Mouse (Mus musculus) B cell, adult 2 months (primary cell): Measurements from ENCODE around the gene Cacng5.

Experiments used
- DNase-seq, 2 experiments: peaks; one replicate each; pipeline ENCODE4 v3.0.0; 2022

Gene Cacng5

DNA sequence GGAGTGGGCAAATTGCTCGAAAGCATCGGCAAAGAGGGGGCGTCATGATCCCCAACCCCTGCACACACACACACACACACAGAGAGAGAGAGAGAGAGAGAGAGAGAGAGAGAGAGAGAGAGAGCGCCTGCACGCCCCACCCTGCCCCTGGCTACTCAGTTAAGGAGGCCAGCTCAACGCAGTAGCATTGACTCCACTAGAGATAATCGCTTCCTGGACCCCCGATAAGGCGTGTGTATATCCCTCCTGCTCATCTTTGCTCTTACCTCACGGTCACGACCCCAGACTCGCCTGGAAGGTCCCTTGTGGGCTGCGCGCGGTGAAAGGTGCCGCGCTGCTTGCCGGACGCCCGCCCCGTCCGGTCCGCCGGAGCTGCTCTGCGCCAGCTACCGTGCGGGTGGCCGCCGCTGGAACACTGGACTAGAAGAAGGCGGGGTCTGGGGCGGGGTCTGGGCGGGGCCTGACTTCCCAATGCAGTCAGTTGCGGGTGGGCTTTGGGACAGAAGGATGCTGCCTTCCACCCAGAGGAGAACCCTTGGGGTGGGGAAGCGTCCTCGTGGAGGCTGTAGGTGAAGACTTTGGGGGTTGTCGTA, at the start of gene Cacng5:
Cacng5 (minus strand) TSS at position 422 of the 593 bp plus-strand sequence.
- DNase-seq: no peak

DNA sequence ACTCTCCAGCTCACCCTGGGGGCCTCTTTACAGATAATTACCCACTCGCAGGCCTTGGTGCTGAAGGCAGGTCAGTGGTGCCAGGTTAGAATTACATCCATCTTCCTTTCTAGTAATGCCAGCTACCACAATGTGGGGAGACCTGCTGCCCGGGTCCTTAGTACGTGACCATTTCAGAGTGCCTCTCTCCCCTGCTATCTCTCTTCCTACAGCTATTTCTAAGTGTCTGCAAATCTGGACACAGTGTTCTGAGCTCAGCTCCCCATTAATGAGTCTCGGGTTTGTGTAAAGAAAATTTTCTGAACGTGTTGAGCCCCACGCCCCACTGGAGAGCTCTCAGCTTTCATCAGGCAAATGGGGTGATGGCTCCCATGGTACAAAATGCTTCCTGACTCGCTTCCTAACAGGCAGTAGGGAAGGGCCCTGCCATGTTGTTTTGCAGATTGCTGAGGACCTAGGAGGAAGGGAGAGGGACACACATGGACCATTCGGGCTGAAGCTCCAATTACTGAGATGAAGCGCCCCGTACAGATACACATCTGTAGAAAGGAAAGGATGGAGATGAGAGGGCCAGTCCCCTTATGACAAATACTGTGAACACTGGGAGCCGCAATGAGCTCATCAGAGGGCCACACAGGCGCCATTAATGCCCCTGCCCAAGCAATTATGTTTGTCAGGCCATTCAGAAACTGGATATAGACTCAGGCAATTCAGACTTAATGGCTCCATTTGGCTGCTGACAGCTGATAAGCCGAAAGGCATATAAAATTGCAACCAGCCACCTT, 42.9 kb upstream of the Cacng5 start:
- DNase-seq: no peak

DNA sequence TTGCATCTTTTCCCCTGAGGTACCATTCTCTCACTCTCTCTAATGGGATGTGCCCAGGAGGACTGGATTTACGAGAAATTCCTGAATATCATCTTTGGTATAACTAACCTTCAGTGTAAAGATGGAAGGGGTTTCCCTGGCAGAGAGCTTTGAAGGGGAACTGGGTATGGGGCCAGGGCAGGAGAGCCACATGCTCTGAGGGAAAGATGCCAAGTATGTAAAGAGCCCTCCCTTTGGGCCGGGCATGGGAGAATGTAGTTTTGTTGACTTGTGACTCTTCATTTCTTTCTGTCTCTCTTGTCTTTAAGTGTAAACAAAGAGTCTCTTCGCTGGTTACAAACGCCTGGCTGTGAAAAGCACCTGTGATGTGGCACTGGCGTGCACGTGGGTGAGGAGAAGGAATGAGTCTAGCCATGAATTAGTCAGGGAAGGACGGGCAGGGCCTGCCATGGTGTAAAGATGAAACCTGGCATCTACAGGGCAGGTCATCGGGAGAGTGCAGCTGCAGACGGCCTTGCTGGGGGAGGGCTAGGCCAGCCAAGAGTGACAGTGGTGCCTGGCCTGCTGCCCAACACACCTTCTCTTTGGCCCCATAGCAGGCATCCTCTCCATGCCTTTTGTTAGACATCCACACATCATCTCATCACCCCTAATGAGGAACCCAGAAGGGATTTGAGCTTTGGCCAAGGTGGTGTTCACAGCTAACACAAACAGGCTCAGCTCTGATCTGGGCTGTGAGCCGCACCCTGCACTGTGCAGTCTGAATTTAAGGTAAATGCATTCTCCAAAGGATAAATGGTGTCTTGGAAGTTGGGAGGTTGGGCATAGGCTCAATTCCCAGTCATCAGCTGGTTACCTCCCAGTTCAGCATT, 40.6 kb upstream of the Cacng5 start:
- no peak for DNase-seq

DNA sequence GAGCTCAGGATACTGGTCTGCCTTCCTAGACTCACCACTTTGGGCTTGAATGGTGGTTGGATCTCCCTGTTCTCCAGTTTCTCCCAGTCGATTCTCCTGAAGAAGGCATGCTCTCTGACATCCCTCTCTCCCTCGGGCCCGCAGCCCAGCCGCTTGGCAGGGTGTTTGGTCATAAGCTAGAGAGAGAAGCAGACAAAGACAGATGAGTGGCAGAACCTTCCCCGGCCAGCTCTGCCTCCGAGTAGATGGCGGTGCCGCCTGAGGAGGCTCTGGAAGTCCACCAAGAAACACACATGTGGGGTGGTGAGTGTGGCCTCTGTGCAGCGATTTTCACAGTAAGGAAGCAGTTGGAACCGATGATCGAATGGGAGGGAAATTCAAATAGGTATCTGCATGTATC, 36.6 kb upstream of the Cacng5 start:
- no peak for DNase-seq

DNA sequence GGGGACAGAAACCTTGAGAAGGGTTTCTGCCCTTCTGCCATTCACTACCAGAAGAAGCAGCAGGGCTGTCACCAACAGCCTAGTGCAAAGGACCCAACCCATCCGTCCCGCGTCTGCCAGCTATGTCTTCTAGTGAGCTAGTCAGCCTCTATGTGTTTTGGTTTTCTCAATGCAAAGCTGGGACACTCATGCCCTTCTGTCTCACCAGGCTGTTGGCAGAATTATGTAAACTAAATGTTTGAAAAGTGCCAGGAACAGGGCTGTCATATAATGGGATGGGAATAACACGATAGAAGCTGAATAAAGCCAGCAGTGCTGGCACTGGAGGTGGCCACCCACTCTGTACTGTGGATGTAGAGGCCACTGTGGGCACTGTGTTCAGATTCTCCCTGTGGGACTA, 35.8 kb upstream of the Cacng5 start:
- no peak for DNase-seq

DNA sequence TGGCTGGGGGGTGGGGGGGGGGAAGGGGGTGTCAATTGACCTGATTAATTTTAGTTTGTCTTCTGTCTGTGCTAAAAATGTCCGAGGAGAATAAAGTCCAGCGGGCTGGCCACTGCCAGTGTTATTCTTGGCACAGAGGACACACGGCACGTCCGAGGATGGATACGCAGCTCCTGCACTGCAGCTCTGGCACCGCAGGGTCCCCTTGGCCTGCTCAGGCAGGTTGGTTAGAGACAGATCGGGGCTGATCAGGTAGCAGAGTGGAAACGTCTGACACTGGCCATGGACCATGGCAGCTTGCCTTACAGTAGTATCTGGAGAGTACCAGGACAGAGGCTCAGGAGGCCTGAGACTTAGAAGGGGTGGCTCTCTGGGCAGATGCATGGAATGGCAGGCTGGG, 35.4 kb upstream of the Cacng5 start:
- DNase-seq: no peak

DNA sequence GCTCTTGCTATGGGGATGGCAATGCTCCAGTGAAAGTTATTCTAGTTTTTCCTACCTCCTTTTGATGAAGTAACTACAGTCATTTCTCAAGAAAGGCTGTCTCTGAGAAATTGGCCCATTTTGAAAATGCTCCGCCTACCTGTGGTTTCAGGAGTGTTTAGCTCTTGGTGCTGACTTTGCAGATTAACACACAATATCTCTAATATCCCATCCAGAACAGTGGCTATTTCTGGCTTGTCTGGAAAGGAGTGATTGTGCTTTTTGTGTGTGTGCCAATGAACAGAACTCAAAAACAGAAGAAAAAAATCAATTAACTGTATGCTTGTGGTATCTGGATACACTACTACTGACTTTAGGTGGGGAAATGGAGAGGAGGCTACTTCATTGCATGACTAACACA, 33.1 kb upstream of the Cacng5 start:
- no peak for DNase-seq

DNA sequence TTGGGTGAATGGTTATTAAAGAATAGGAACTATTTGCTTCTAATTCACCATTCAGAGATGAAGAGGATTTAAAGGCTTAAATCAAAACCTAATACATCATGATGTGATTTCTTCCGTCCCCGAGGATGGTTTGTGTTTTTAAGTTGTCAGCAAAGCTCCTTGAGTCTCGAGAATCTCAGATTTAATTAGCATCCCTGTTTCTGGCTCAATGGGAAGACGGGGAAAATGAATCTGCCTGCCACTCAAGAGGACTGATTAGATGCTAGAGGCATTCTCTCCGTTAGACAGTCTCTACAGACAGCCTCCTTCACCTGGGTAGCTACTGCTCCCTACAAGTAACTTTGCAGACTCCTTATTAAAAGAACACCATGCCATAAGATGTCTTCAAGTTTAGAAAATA, 32.0 kb upstream of the Cacng5 start:
- no peak for DNase-seq

DNA sequence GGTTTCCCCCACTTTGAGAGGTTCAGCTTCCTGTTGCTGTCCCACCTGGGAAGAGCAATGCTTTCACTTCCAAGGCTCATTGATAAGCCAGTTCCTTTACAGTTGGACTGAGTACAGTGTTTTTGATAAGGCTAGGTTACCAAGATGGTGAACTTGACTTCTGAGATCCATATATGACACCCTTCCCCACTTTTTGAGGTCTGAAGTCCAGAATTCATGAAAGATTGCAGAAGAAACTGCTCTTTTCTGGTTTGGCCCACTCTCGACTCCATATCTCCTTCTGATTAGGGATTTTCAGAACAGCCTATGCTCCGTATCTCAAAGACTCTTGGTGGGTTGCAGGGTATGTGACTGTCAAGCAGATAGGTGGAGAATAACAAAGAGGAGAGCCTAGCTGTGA, 22.1 kb upstream of the Cacng5 start:
- no peak for DNase-seq

DNA sequence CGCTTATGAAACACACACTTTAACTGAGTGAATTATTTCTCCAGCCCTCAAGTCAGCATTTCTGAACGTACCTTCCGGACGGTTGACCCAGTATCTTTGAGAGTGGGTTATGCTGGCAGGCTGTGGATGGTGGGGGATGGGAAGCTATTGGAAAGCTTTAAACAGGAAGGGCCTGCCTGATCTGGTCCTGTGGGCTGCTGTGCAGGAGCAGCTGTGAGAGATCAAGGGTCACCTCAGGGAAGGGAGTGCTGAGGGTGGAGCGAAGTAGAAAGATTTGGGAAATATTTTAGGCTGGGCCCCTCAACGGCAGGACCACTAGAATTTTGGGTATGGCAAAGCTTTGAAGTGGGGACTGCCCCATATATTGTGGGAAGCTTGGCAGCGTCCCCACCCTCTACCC, 16.9 kb upstream of the Cacng5 start:
- no peak for DNase-seq

DNA sequence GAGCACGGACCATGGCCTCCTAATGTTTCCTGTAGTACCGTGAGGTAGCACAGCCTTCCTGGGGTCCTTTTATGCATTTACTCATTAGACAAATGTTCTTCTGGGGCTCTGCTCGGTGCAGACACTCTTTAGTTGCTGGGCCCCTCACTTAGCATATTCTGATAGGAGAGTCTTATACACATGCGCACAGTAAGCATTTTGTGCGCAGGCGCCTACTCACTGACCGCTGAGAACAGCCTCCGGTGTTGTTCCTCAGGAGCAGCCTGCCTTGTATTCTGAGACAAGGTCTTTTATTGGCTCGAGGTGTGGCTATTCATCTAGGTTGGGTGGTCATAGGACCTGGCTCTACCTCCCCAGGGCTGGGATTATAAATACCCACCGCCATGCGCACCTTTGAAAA, 16.4 kb upstream of the Cacng5 start:
- no peak for DNase-seq

DNA sequence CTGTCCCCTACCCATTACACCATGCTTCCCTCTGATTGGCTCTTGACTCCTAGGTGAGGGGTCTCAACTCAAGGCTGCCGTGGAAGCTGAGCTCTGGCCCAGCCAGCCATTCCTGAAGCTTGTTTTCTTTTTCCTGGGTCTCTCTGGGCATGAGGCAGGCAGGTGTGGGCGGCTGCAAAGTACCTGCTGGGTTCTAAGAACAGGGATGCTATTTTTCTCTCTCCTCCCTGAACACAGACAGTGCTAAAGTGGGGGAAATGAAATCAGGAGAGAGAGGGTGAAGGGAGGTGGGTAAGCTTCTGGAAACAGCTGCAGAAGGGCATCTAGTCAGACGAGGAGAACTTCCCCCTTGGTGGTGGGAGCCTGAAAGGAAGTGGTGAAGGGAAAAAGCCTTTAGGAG, 14.9 kb upstream of the Cacng5 start:
- DNase-seq: no peak

DNA sequence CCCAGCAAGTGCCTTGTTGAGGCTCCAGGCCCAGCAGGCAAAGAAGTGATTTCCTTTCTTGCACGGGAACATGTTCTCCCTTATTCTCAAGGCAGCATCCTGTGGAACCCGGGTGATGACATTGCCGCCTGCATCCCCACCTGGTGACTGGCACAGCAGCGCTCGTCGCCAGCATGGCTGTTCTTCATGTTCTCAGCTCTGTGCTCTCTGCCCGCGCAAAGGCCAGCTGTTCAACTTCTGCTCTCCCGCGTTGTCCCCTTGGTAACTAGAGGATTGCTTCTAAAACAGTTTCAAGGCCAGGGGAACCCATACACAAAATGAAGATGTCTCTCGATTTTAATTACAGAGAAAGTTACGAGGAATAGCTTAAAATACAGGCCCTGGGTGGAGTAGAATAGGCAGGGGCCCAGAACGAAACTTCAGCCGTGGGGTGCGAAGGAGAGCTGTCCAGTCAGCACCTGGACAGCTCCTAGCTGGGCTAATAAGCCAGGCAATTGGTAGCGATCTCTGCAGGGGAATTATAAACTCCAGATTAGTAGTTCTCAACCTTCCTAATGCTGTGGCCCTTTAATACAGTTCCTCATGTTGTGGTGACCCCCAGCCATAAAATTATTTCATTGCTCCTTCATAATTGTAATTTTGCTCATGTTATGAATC, 5.1 kb upstream of the Cacng5 start:
- DNase-seq: no peak

DNA sequence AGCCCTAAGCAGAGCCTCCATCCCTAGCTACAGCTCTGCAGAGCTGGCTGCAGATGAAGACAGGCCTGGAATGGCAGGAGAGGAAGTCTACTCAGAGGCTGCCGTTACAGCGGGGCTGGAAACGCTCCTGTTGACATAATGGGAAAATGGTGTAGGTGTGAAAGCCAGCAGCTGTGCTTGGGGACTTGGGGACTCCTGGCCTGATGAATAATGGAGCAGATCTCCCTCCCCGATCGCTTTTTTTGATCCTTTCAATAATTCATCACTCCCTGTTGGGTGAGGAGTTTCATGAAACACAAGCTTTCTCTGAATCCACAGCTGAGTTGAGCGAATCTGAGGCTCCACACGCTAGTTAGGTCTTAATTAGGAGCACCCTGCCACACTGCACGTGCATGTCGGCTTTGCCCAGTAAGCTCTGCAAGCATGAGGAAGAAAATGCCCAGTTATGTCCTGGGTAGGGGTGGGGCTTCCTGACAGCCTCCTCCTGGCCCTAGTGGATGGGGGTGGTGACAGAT, 2.9 kb upstream of the Cacng5 start:
- no peak for DNase-seq

DNA sequence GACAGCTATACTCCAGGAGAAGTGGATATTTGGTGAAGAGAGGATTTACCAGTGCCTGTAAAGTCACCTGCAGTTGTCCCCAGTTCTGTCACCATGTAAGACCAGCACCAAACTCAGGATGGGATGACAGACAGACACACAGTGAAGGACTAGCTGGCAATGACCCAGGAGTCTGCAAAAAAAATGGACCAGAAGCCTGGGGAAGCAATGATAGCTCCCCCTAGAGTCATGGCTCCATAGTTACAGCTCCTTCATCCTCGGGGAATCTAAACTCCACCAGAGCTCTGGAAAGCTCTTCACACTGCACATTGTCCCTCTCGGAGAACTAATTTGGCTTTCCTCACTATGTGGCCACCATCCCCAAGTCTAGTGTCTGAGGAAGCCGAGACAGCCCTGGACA, 1.5 kb downstream of the Cacng5 start:
- DNase-seq: no peak

DNA sequence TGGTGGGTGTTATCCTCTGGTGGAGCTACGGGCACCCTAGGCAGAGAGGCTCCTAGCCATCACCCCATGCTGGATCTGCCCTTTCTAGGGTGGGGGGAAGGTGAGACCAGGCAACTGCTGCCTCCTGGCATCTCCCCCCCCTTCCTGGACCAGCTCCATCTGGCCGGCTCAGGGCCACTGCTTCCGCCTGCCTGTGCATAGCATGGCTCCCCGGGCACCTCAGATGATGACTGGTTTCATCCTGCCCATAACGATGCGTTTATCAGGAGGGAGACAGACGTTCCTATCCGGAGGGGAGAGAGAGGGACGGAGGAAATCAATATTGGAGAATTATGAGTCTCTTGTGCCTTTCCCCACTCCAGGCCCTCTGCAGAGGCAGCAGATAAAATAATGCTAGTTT, 9.5 kb downstream of the Cacng5 start:
- DNase-seq: no peak

DNA sequence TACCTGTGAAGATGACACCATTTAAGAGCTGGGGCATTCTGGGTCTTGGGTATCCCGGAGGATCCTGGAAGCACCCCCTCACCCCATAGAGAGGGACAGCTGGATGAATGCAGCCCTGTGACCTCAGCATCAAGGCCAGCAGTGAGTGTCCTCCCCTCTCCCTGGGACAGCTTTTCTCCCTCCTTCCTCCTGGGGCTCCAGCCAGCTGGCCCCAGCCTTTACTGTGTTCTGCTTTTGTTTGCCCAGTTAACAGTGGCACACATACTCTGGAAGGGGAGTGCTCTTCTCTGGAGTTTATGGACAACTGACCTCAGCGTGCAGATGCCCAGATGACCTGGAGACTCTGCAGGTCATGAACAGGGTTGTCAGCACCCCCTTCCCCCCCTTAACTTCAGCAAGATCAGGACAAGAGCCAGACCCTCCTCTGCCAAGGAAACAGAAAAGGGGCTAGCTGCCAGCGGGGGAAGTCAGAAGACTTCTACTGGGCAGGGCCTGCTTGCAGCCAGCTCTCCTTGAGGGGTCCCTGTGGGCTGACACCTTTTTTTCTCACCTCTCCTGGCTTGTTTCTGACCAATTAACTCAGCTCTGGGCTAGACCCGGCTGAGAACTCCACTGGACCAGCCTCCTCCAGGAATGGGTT, 10.8 kb downstream of the Cacng5 start:
- no peak for DNase-seq

DNA sequence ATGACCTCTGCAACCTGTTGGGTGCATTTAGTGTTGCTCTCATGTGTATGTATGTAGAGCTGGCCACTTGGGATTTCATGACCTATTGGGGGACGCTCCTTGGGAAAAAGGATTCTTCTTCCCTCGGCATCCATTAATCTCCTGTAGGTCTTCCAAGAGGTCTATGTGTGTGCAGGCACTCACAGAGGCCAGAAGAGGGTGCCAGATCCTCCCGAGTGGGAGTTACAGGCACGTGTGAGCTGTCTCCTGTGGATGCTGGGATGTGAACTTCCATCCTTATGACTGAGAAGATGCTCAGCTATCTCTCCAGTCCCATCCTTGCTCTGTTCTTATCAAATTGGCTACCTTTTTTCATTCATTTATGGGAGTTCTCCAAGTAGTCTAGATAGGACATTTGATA, 14.4 kb downstream of the Cacng5 start:
- DNase-seq: no peak

DNA sequence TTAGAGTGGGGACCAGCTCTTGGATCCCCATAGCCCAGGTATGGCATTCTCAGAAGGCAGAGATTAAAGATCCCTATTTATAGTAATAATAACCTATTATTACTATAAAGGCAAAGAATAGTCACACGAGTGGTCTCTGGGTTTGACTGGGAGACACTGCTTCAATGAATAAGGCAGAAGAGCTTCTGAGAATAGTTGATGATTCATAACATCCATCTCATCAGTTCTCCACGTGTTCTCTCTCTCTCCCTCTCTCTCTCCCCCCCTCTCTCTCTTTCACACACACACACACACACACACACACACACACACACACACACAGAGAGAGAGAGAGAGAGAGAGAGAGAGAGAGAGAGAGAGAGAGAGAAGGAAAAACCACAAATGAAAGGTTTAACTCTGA, 16.2 kb downstream of the Cacng5 start:
- DNase-seq: no peak

DNA sequence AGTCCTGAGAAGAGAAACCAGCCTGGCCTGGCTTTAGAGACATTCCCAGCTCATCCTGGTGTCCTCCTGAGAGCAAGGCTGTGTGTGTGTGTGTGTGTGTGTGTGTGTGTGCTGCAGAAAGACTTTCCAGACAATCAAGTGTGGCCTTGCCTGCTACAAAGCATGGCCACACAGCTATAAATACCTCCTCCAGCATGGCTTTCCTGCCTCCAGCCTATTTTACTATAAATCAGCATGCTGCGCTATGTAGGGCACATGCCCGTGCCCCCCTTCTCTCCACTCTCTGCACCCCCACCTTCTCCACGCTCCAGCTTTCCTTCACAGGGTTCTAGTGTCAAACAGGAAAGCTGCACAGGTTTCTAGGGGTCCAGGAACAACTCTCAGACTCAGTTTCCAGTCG, 19.2 kb downstream of the Cacng5 start:
- DNase-seq: no peak

DNA sequence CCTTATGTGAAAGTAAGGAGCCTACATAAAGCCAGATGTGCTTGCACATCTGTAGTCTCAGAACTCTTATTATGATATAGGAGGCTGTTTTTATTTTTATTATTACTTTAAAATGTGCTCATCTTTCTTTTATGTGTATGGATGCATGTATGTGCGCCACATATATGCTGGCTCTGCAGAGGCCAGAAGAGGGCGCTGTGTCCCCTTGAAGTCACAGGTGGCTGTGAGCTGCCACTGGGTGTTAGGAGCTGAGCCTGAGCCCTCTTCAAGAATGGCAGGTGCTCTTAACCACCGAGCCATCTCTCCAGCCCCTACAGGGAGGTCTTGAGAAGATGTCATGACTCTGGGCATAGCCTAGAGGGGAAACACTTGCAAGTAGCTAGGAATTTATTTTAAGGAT, 23.5 kb downstream of the Cacng5 start:
- peak; percentile 14 to 20 for DNase-seq

DNA sequence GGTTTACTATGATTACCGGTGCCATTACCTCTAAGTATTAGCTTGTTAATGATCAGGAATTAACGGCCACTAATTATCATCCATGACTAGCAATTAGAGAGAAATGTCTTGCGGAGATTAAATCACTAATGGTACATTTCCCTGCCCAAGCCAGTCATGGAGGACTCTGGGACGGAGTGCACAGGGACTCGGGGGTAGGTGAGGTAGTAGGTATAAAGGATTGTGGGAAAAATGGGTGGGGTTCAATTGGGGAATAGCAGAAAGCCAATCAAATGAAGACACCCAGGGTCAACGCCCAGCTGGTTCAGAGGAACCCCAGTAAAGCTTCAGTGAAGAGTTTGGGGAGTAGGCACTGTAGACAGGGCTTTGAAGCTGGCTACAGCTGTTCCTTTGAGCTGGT, 27.5 kb downstream of the Cacng5 start:
- no peak for DNase-seq

DNA sequence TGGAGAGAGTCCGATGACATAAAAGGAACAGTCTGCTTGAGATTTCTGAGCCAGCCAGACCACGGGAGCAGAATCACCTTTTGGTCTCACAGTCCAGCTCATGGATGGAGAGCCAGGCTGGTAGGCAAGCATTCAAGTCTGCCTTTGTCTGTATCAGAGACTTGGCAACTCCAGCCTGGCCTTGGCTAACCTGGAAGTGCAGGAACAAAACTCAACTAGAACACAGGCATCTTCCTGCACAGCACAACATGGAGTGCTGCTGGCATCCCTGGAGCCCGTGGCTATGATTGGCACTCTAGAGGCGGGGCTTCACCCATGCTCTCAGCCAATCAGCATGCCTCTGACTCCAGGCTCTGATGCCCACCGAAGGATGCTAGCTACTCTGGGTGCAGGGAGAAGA, 38.0 kb downstream of the Cacng5 start:
- DNase-seq: no peak
